Mouse (Mus musculus) heart, adult 2 months (tissue): ENCODE results near the gene Pitpnm1. TPM values are rescaled to one million over a fixed set of nuclear protein-coding genes. Genes with fewer than 3 reads are reported as not detected.
A peak's percentile ranks its signal among the peaks of the same experiment; 100 is the strongest.
"Not testable (repeated sequence)": the region's sequence is repeated elsewhere in the genome, so short reads cannot be mapped to it uniquely, and the experiment has no call there.

ENCODE experiments used
- DNase-seq, 2 experiments: peaks; one replicate each; pipeline ENCODE4 v3.0.0; 2021
- H3K27ac ChIP-seq: fragments of 200-600 bp; 2 replicates; pipeline ENCODE4 v1.8.1; 2022
- H3K27me3 ChIP-seq: fragments of 200-500 bp; 2 replicates; pipeline ENCODE4 v1.6.1; 2012; ENCODE audit warnings: mild to moderate bottlenecking, low read length, inconsistent platforms, mixed read lengths; ENCODE audit not compliant: control insufficient read depth, insufficient read depth
- H3K36me3 ChIP-seq: fragments of 200-500 bp; 2 replicates; pipeline ENCODE4 v1.6.1; 2012; ENCODE audit warnings: low read length, inconsistent platforms; ENCODE audit not compliant: control insufficient read depth, insufficient read depth
- H3K4me1 ChIP-seq: fragments of 200-500 bp; 2 replicates; pipeline ENCODE4 v1.6.1; 2011; ENCODE audit warnings: low read length; ENCODE audit not compliant: control insufficient read depth, insufficient read depth
- H3K4me3 ChIP-seq: fragments of 200-600 bp; 2 replicates; pipeline ENCODE4 v1.8.1; 2022
- H3K79me2 ChIP-seq: fragments of 200-500 bp; replicated peaks from 2 replicates; pipeline ENCODE4 v1.6.1; 2012; ENCODE audit warnings: mild to moderate bottlenecking, inconsistent platforms, low read length, moderate library complexity, mixed read lengths; ENCODE audit not compliant: control insufficient read depth, insufficient read depth
- H3K9ac ChIP-seq: fragments of 200-500 bp; 2 replicates; pipeline ENCODE4 v1.6.1; 2012; ENCODE audit warnings: low read depth, mild to moderate bottlenecking, control low read depth, inconsistent platforms, low read length, mixed read lengths
- CTCF ChIP-seq: fragments of 200-600 bp; IDR thresholded peaks from 2 replicates; pipeline ENCODE4 v1.8.1; 2022; ENCODE audit warnings: antibody characterized with exemption, mild to moderate bottlenecking, moderate library complexity
- EP300 ChIP-seq: fragments of 200-500 bp; IDR thresholded peaks from 2 replicates; pipeline ENCODE4 v1.6.1; 2011; ENCODE audit warnings: low read depth, low read length, control low read depth; ENCODE audit not compliant: insufficient read depth
- POLR2A ChIP-seq: fragments of 200-500 bp; IDR thresholded peaks from 2 replicates; pipeline ENCODE4 v1.6.1; 2011; ENCODE audit warnings: mild to moderate bottlenecking, low read depth, low read length, control low read depth; ENCODE audit not compliant: insufficient read depth
- WGBS: fragments of 180-500 bp; shearing (Covaris S2); methylation state at CpG from one replicate; pipeline ENCODE4 v1.1.7; 2018; 5-methylcytosine and 5-hydroxymethylcytosine counted together
- intact Hi-C: fragments of 180-260 bp; cut with DNase I; formaldehyde crosslinking; loops from one replicate; pipeline ENCODE4 v1.15.1; 2025
- polyA plus RNA-seq: library from polyadenylated mRNA; depleted of rRNA; stranded (reverse); fragments of >200 nt; gene quantifications from 2 replicates; pipeline ENCODE4 v1.2.3, GENCODE M21; 2012
- total RNA-seq, 2 experiments: library from RNA; stranded (reverse); gene quantifications; 2 replicates each; pipeline ENCODE4 v1.2.3; 2021

Gene Pitpnm1
- total and polyA plus RNA-seq, 3 experiments = 18.1 to 49.9 (median 19.9) TPM

DNA sequence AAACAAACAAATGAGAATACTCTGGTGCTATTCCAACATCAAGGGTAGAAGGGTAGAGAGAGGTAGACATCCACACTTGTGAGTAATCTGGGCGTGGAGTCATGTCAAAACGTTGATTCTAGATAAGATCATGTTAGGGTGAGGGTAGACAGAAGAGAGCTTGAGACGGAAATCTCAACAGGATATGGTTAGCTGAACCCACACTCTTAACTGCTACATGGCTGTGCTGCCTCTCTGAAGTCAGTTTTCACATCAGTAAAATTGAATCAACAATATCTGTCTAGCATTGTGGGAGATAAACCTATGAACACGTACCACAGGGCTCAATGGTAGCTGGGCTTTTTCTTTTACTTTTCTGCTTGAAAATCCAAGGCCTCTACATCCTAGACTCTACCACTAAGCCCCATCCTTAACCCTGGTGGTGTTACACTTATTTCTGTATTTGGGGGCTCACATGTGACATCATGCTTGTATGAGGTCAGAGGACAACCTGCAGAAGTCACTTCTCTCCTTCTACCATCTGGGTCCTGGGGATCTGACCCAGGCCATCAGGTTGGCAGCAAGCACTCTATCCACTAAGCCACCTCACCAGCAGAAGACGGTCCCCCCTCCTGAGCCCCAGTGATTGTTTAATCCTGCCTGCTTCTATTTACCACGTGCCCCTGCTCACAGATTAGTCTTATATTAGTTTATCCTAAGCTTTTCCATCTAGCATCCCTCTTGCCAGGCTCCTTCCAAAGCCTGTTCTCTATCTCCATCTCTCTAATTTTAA is 20.1 kb downstream of the Pitpnm1 start:
- no peak for DNase-seq
- intact Hi-C loops = no loop called here
- Histone ChIP-seq H3K27ac (no peak overlapping the region), H3K4me1 (peaks cover 5% of the 10 kb centered on the region), H3K4me3 (no peak overlapping the region), H3K36me3 (peaks cover 2% of the 10 kb centered on the region; the same call in 1 of the 2 replicates), H3K27me3 (no peaks in the 10 kb centered on the region), H3K9ac (no peak overlapping the region), H3K79me2 (no peaks in the 10 kb centered on the region)
- TF ChIP-seq CTCF (no peak), EP300 (no peak), POLR2A (no peak)
- 77% methylated on average over 6 of the region's 6 CpGs for WGBS

DNA sequence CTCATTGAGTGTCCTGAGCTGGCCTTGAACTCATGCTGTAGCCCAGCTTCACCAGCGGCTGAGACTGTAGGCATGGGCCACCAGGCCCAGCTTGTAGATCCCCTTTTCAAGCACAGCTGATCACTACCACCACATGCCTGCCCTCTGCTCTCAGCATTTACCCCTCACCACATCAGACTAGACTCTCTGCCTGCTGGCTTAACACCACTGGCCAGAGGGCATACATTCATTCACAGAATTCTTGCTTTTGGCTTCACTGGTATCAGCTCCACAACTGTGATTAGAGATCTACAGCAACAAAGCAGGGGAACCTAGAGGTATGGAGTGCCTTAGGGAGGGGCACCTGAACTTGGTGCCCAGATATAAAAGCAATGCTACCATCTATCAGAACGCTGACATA is 20.7 kb downstream of the Pitpnm1 start:
- H3K4me3 ChIP-seq = no peak overlapping the region
- no peak for DNase-seq
- peaks cover 2% of the 10 kb centered on the region; the same call in 1 of the 2 replicates for H3K36me3 ChIP-seq
- TF ChIP-seq POLR2A (no peak), EP300 (no peak), CTCF (no peak)
- 97% methylated on average over 2 of the region's 2 CpGs for WGBS
- no peak overlapping the region for H3K9ac ChIP-seq
- H3K27me3 ChIP-seq = no peaks in the 10 kb centered on the region
- no peak overlapping the region for H3K27ac ChIP-seq
- peaks cover 8% of the 10 kb centered on the region for H3K4me1 ChIP-seq
- no peaks in the 10 kb centered on the region for H3K79me2 ChIP-seq
- intact Hi-C loops = no loop called here

DNA sequence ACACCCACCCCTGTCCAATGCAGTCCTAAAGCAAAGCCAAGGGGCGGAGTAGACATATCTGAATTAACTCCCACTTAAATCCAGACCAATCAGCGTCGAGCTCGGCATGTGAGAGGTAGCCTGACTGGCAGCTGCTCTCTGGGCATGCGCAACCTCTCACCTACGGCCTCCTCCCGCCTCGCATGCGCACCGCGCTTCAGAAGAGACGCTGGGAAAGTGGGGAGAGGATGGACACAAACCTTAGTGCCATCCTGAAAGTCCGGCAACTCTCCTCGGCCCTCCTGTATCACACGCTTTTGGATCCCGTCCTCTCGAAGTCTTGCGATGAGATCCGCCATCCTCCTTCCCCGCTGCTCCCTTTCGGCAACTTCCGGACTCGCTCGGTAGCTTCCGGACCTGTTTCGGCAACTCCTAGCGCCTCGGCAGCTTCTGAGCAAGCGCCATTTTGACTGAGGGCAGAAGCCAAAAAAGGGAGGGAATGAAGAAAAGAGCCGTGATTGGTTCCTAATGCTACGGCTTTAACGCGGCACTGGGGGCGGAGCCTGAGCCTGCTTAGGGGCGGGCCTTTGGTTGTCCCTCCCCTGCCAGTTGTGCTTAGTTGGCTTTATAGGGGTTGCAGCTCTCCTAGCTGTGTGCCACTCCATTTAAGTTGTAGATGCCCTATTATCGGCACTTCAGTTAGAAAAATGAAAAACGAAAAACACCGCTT is 21.5 kb downstream of the Pitpnm1 start:
- Histone ChIP-seq H3K27me3 (no peaks in the 10 kb centered on the region), H3K4me1 (peaks cover 8% of the 10 kb centered on the region), H3K9ac (peak overlapping the region; percentile 63), H3K36me3 (peaks cover 2% of the 10 kb centered on the region; the same call in 1 of the 2 replicates), H3K79me2 (peaks cover under 1% of the 10 kb centered on the region), H3K4me3 (peak overlapping the region; percentile 66), H3K27ac (peak overlapping the region; percentile 95)
- WGBS = 3% methylated on average over 38 of the region's 38 CpGs
- intact Hi-C loops = loop anchor here (1.0 kb wide), 1 partner anchor 22 kb away; the partner anchor contains the start of gene Pitpnm1
- no peak for TF ChIP-seq CTCF
- TF ChIP-seq POLR2A = peak; percentile 87
- TF ChIP-seq EP300 = peak; percentile 76; the same call in 1 of the 2 replicates
- DNase-seq = peak; percentile 98

DNA sequence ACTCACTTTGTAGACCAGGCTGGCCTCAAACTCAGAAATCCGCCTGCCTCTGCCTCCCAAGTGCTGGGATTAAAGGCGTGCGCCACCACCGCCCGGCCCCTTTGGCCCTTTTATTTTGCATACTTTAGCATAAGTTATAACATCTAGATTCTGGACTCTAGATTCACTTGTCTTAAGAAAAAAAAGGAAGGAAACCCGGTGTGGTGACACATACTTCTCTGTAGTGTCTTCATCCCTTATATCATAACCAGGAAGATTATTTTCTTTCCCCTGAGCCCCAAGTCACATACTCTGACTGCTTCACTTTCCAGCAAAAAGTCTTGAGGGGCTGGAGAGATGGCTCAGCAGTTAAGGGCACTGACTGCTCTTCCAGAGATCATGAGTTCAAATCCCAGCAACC is 22.1 kb downstream of the Pitpnm1 start:
- 54% methylated on average over 6 of the region's 6 CpGs for WGBS
- H3K4me3 ChIP-seq, DNase-seq, H3K27me3 ChIP-seq, H3K9ac ChIP-seq, H3K79me2 ChIP-seq, H3K36me3 ChIP-seq: not testable (repeated sequence)
- Histone ChIP-seq H3K27ac (peak overlapping the region; percentile 95; the same call in 1 of the 2 replicates), H3K4me1 (peaks cover 10% of the 10 kb centered on the region)
- intact Hi-C loops = loop anchor here (1.0 kb wide), 1 partner anchor 23 kb away; the partner anchor contains the start of gene Pitpnm1

DNA sequence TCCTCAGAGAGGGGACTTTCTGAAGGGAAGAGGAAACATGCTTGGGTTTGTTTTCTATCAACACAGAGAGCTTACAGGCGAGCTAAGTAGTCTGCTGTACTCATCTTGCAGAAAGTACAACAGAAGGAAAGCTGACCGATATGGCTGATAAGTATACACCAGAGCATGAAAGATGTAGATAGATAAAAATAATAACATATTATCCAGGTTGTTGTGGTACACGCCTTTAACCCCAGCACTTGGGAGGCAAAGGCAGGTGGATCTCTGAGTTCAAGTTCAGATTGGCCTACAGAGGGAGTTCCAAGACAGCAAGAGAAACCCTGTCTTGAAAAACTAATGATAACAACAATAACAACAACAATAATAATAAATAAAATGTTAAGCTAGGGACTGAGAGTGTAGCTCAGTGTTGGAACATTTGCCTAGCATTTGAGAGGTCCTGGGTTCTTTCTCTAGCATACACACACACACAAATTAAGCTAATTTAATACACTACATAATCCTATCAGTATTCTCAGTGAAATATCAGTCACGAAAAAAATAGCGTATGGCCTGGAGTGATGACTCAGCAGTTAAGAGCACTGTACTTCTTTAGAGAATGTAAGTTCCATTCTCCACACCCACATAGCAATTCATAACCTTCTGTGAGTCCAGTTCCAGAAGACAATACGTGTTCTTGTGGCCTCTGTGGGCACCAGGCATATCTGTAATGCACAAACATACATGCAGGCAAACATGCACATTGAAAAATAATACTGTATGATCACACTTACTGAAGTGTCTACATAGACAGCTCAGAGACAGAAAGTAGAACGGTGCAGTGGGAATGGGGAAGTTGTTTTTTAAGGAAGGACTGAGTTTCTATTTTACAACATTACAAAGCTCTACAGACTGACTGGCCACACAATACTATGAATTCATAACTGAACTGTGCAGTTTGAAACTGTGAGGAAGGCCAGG is 22.9 kb downstream of the Pitpnm1 start:
- no peak for DNase-seq
- peaks cover 10% of the 10 kb centered on the region for H3K4me1 ChIP-seq
- no peak overlapping the region for H3K4me3 ChIP-seq
- 78% methylated on average over 7 of the region's 7 CpGs for WGBS
- peaks cover 2% of the 10 kb centered on the region for H3K79me2 ChIP-seq
- no peak for TF ChIP-seq EP300
- TF ChIP-seq CTCF = peak; percentile 14; the same call in 1 of the 2 replicates
- no peak for TF ChIP-seq POLR2A
- H3K36me3 ChIP-seq = peaks cover 2% of the 10 kb centered on the region; the same call in 1 of the 2 replicates
- no peak overlapping the region for H3K9ac ChIP-seq
- H3K27ac ChIP-seq = no peak overlapping the region; the same call in 1 of the 2 replicates
- H3K27me3 ChIP-seq = no peaks in the 10 kb centered on the region
- intact Hi-C loops = no loop called here
